Mouse (Mus musculus) left cerebral cortex, postnatal 25 days (tissue): Measurements from ENCODE around the gene Fnip1. TPM values are rescaled to one million over a fixed set of nuclear protein-coding genes. Genes with fewer than 3 reads are reported as not detected.
"Not testable (repeated sequence)": the region's sequence is repeated elsewhere in the genome, so short reads cannot be mapped to it uniquely, and the experiment has no call there.

ENCODE experiments used
- DNase-seq, 2 experiments: peaks; one replicate each; pipeline ENCODE4 v3.0.0; 2022; ENCODE audit warnings: low spot score in 2 of 2, mixed read lengths in 1 of 2
- intact Hi-C: fragments of 180-260 bp; cut with DNase I; formaldehyde crosslinking; loops from one replicate; pipeline ENCODE4 v1.15.1; 2025
- total RNA-seq, 2 experiments: library from RNA; stranded (reverse); gene quantifications; 2 replicates each; pipeline ENCODE4 v1.2.3; 2021

The Fnip1 gene
- total RNA-seq, 2 experiments from 2014 or later = 37.3 to 40.5 TPM

DNA sequence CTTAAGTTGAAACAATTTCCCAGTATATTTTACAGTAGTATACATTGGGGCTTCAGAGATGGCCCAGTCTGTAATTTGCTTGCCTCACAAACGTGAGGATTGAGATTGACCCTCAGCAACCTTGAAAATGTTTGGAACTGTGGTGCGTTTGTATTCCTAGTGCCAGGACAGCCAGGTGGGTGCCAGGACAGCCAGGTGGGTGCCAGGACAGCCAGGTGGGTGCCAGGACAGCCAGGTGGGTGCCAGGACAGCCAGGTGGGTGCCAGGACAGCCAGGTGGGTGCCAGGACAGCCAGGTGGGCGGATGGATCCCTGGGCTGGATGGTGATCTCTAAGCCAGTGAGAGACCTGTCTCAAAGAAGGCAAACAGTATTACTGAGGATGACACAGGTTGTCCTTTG is 12.8 kb downstream of the Fnip1 start:
- DNase-seq, intact Hi-C loops: not testable (repeated sequence)

DNA sequence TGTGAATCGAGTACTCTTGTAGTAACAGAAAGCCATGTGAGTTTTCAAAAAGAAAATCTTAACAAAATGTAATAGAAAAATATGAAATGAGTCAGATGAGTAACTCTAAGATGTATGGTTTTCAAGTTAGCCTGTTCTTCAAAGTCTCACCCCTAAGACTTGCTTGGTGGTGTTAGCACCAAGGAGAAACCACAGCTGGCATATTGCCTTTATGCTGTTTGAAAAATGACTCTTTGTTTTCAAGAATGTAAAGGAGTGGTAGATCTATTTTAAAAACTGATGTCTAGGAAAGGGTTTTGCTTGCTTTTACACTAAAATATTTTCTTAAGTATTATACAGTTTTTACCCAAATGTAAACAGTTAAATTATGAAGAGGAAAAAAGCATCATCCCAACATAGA is 16.5 kb downstream of the Fnip1 start:
- intact Hi-C loops = no loop called here

DNA sequence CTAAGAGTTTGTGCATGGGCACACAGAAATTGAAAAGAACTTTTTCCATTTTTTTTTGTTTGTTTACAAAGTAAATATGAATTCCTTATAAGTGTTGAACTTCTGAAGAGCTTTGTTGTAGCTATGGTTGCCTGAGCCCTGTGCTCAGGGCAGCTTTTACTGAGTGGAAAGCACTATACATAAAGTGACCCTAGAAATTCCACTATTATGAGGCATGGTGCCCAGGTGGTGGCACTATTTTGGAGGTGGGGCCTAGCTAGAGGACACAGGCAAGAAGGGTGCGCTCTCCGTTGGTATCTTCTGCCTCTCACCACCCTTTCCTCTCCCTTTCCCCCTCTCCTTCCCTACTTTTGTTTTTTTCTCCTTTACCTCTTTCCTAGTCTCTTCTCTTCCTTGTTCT is 18.9 kb downstream of the Fnip1 start:
- no peak for DNase-seq
- intact Hi-C loops = no loop called here

More for the DNA sequence above, 16.5 kb downstream of the Fnip1 start:
- no peak for DNase-seq

DNA sequence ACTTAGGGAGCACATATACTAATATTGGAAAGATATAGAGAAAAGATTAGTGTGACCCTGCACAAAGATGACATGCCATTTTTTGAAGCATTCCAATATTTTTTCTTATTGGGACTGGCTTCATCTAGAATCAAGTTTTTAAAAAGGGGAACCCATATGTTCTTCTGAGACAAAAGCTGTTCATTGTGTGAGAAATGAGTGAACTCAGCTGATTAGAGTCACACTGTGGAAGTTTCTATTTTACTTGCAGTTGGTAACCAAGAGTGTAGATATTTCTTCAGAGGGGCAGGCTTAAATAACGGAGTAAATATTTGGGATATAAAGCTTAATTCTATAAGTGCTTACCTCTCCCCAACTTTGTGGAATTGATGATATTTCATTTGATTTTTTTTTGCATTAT is 20.2 kb downstream of the Fnip1 start:
- no peak for DNase-seq
- intact Hi-C loops = no loop called here

DNA sequence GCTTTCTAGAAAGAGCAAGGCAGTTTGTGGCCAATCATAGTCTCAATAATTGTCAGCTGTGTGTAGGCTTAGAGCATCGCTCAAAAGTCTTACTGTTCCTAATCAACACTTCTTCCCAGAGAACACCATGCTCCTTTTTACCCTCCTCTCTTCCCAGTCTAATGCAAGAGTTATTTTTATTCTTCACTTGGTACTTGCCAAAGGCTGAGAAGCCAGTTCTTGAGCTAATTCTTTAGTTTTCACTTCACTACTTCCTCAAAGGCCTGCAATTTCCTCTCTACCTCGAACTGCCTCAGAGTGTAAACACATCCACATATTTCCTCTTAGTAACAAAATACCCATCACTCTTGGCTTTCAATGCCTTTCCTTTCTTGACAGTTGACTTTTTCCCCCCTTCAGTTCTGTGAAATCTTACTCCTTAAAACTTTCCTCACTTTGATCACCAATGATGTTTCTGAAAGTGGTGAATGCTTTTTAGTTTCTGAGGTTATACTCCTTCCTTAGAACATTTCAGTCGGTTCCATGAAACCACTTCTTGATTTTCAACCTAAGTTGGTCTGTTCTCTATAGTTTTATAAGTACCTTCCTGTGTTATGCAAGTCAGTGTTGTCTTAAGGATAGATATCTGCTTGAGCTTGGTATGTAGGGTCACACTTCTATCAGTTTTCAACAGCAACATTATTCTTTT is 26.7 kb downstream of the Fnip1 start:
- peak in 1 of 2 experiments; percentile 40 for DNase-seq
- intact Hi-C loops = no loop called here

DNA sequence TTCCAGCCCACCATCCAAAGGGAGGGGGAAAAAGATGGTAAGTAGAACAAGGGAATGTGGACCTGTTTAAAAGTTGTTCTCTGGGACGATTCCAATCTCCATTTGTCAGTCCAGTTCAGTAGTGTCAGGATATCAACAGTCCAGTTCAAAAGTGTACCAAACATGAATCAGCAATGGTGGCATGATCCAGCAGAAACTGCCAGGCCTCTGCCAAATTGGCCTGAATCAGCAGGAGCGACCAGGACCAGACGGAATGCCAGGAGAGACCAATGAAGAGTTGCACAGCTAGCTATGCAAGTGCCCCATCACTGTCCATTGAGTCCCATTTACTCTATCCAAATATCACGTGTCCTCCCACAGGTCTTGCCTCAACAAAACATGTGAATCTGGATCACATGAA is 34.2 kb downstream of the Fnip1 start:
- no peak for DNase-seq
- intact Hi-C loops = no loop called here

DNA sequence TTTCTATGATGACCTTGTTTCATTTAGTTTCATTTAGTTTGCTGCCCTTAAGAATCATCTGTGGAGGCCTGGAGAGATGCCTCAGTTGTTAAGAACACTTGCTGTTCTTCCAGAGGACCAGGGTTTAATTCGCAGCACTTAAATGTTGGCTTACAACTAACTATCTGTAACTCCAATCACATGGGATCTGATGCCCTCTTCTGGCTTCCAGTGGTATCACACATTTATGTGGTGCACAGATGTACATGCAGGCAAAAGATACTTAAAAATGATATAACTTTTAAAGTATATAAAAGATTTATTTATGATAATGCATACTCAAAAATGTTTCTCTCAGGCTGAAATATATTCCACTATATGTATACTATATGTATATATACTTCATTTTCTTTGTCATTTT is 40.4 kb downstream of the Fnip1 start:
- intact Hi-C loops = no loop called here
- no peak for DNase-seq

DNA sequence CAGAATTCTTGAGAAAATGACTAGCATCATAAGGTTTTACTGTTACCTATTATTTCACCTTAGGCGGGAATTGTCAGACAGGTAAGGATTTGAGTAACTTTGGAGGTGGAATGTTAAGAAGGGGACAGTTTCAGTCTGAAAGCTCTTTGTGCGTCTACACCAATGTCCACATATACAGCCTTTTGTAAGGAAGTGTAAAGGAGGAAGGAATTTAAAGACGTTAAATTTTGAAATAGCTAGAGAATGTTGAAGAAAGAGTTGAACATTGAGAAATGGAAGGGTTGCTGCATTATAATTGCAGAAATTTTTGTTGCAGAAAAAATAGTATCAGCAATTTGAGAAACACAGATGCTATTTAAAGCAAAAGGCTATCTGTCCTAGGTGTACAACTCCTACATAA is 48.0 kb downstream of the Fnip1 start:
- intact Hi-C loops = no loop called here
- DNase-seq = no peak

DNA sequence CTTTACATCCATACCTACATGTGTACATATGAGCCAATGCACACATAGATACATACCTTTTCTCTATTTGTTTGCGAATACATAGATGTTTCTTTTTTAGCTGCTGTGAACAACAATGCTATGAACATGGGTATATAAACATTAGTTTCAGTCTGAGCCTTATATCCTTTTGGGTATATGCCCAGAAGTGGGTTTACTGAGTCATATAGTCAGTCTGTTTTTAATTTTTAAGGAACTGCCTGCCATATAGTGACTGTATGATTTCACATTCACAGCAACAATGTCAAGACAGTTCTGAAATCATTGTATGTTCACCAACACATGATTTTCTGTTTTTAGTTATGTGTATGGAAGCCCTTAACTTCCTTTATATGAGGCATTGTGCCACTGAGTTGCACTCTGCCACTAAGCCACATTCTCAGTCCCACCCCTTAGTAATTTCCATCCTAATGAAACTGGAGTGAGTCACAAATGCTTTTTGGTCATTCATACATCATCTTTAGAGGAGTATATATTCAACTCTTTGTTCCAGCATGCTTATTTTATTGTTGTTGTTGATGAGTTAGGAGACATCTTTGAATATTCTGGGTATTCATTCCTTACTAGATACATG is 54.1 kb downstream of the Fnip1 start:
- no peak for DNase-seq
- intact Hi-C loops = no loop called here

DNA sequence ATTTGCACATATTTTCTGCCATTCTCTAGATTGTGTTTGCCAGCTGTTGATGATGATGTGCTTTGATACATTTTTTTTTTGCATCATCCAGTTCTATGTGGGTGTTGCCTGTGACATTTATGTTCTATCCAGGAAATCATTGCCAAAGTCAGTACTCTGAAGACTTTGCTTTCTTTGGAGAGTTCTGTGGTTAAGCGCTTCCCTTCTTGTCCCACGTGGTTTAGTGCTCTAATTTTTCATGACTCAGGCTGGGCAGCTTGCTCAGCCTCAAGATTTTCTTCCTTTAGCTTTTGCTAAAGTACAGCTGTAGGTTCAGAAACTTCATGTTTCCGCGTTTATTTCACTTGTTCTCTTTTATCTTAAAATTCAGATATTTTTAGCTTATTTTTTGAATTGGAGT is 54.6 kb downstream of the Fnip1 start:
- intact Hi-C loops = no loop called here
- peak in 1 of 2 experiments; percentile 20 for DNase-seq

DNA sequence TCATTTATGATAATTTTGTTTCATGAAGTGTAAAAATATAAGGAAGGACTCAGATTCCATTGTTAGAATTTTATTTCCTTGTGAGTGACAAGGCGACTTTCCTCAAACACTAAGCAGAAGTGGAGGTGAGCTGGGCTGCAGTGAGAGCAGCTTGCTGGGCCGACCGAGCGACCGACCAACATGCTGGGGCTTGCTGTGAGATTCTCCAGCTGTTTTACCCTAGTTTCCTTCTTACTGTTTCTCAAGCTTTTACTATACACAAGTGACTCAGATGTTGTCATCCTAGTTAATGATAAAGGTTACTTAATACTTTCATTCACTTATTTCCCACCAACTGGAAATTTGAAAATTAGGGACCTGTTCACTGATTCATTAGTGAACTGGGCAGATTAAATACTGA is 61.8 kb downstream of the Fnip1 start:
- intact Hi-C loops = no loop called here

DNA sequence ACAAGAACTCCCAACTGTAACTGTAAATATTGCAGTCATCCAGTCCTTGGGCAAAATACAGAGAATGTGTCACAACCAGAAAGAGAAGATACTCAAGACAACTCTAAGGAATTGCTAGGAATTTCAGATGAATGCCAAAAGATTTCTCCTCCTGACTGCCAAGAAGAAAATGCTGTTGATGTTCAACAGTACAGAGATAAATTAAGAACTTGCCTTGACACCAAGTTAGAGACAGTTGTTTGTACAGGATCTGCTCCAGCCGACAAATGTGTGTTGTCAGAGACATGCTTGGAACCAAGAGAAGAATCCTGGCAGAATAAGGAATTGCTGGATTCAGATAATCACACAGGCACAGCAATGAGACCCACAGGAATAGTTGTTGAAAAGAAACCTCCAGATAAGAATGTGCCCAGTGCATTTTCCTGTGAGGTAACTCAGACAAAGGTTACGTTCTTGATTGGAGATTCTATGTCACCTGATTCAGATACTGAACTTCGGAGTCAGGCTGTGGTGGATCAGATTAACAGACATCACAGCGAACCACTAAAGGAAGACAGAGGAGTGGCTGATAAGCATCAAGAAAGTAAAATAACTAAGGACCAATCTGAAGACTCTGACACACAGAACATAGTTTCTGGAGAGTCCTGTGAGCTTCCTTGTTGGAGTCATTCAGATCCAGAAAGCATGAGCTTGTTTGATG is 64.7 kb downstream of the Fnip1 start:
- intact Hi-C loops = no loop called here
- peak in 1 of 2 experiments; percentile 54 for DNase-seq

More for the DNA sequence above, 61.8 kb downstream of the Fnip1 start:
- no peak for DNase-seq

DNA sequence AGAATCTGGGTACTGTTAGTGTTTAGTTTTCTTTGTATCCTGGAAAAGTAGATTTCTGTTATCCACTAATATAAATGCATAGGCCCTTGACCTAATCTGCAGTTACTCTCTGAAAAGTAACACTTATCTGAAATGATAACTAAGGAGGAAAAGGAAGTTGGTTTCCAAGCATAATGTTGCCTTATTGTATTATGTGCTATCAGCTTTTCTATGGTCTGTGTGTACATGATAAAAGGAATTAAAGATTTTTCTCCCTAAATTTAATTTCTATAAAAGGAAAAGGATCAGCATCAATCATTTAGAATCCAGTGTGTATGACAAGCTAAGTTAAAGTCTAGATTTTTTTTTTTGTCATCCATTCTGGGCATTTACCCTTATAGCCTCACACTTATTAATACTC is 75.6 kb downstream of the Fnip1 start:
- intact Hi-C loops = no loop called here

DNA sequence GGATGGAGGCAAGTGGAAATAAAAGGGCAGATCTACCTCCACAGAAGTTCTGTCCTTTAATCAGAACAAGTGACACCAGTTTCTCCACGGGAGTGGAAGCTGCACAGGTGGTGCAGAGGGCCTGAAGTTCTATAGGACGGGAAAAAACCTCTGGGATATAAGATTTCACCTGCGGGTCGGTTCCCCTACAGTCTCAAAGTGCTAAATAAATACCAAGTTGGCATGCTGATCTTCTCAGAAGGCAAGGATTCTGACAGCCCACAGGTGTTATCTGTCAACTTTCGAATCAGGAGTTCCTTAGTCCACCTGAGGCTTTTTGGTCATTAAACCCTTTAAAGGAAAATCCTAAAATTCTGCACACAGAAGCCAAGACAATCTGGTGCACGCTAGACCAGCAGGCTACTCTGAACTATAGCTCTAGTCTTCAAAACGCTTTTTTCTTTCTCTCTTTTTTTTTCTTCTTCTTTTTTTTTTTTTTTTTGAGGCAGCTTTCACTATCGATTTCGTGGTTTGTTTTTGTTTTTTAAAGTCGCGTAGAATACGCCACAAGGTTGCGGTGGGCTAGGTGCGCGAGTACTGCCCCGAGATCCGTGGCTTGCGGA is 84.0 kb downstream of the Fnip1 start:
- intact Hi-C loops = loop anchor here (2.0 to 10.0 kb wide), 2 partner anchors 83 to 167 kb away; partner anchors contain the start of gene Fnip1
- DNase-seq = peak in 1 of 2 experiments; percentile 9

More for the DNA sequence above, 75.6 kb downstream of the Fnip1 start:
- no peak for DNase-seq

DNA sequence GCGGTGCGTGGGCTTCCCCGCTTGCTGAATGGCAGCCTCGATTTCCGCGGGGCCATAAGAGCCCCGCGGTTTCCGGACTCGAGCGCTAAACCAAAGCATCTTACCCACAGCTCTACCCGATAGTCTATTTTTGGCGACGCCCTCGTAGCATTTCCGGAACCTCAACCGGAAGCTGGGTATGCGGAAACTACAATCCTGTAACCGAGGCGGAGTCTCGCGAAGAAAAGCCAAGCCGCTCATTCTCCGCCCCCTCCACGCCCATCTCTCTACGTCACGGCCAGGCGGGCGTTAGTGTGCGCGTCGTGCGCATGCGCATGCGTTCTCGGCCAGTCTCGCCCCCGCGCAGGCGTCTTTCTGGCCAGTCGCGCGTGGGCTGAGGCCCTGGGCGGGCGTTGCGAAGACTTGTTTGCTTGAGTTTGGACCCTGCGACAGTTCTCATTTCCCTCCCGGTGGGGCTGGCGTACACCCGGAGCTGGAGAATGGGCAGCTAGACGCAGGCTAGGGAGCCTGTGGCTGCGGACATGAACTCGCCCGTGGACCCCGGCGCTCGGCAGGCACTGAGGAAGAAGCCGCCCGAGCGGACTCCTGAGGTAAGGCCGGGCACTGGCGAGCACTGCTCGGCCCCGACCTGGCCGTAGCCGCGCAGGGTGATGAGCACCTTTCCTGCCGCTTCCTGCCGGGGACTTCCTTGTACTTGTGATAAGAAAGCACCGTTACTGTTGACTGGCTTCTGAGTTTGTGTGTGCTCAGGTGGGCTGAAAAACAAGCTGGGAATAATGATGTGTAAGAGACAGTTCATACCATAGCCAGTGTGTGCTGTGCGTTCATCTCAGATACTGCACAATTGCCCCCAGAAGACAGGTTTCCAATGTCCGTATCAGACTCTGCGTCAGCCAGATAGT is 84.8 kb downstream of the Fnip1 start, which contains the start of gene Rapgef6:
Gene Rapgef6 (plus strand): TSS at position 319 of the 902 bp plus-strand sequence.
- peak; percentile 98 to 99 for DNase-seq
- intact Hi-C loops = loop anchor here (2.0 to 10.0 kb wide), 2 partner anchors 84 to 168 kb away; partner anchors contain the start of gene Fnip1

DNA sequence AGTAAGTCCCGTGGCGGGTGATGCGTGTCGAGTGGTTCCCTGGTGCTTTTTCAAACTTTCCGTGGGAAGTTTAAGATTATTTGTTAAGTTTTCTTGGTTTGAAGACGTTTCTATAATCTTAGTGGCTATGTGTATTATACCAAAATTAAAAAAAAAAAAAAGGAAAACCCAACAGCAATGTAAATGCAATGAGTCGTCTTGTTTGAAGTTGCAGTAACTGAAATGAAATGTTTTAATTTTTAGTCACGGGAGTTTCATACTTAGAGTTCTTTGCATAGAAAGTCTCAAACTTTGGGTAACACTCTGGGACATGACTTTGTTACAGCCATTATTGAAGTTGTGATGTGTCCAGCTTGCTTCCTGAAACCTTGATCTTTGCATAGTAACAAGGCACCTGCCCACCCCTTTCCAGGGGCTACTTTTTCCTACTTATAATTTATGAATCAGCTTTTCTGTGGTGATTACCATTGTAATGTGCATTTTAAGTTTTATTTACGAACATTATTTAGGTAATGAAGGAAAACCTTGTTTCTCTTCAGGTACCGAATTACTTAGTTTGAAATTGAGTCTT is 85.5 kb downstream of the Fnip1 start:
- intact Hi-C loops = loop anchor here (2.0 to 10.0 kb wide), 2 partner anchors 85 to 169 kb away; partner anchors contain the start of gene Fnip1
- no peak for DNase-seq

DNA sequence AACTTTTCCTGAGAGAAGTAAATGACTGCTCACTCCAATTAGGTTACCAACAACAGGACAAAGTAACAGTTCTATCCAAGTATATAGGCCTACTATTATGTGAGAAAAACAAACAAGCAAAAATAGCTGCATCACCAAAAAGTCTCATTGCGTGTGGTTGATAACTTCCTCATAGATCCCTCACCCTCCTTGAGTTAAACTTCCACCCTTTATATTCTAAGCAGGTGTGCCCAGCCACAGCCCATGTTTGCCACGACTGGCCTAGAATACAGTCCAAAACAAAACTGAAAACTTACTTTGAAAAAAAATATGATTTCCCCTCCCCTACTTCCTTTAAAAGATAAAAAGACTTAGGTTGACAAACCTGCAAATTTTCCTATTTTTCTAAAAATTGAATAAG is 90.0 kb downstream of the Fnip1 start:
- DNase-seq = no peak
- intact Hi-C loops = loop anchor here (10.0 kb wide), 1 partner anchor 173 kb away; no protein-coding TSS in a partner anchor

DNA sequence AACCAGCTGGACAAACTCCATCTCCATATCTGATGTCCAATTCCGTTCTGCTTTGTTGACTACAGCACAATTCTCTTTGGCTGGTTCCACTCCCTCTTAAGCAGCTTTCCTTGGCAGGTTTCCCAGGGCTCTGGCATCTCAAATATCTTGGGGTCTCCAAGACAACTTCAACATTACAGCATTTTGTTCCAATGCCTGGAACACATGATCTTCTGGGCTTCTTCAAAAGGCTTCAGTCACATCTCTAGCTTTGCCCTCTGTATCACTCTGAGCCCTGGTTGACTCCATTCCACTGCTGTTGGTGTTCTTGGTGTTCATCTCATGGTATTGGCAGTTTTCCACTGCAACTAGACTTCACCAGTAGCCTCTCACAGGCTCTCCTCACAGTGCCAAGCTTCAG is 92.4 kb downstream of the Fnip1 start:
- intact Hi-C loops = loop anchor here (10.0 kb wide), 1 partner anchor 386 kb away; no protein-coding TSS in a partner anchor
- DNase-seq = no peak

DNA sequence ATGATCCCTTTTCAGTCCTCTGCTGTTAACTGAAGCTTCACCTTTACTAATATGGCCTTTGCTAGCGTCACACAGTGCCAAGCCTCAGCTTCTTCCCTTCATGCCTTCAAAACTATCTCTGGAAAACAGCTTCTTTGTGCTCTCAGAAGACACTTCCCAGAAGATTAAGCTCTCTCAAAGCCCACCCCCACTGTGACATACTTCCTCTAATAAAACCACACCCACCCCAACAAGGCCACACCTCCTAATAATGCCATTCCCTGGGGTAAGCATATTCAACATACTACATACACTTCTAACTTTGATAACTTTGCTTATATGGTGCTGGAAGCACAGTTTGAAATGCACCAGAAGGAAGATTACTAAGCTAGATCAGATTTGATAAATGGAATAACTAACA is 92.9 kb downstream of the Fnip1 start:
- intact Hi-C loops = loop anchor here (10.0 kb wide), 1 partner anchor 386 kb away; no protein-coding TSS in a partner anchor
- no peak for DNase-seq
